Mouse (Mus musculus): ENCODE results near the gene Ube2q1.

The Ube2q1 gene

GRCm38 (mm10) chr3:89772968-89773709, at the start of gene Ube2q1:
TSS of gene Ube2q1 (plus strand) at chr3:89773616.
- peak; percentile 100 for DNase-seq

- DNase-seq = no peak
These were observed 46.4 kb upstream of the Ube2q1 start for GRCm38 (mm10) chr3:89727028-89727427.

- no peak for DNase-seq
These were observed 44.6 kb upstream of the Ube2q1 start for GRCm38 (mm10) chr3:89728848-89729247.

GRCm38 (mm10) chr3:89730350-89731331, 42.8 kb upstream of the Ube2q1 start:
- peak; percentile 99 for DNase-seq

- peak; percentile 52 for DNase-seq
These were observed 41.3 kb upstream of the Ube2q1 start for GRCm38 (mm10) chr3:89732091-89732490.

- no peak for DNase-seq
These were observed 34.9 kb upstream of the Ube2q1 start for GRCm38 (mm10) chr3:89738509-89738908.

- DNase-seq = no peak
These were observed 21.1 kb upstream of the Ube2q1 start for GRCm38 (mm10) chr3:89752307-89752706.

- DNase-seq = no peak
These were observed 18.1 kb upstream of the Ube2q1 start for GRCm38 (mm10) chr3:89755283-89755682.

- DNase-seq = no peak
These were observed 15.6 kb upstream of the Ube2q1 start for GRCm38 (mm10) chr3:89757851-89758250.

- DNase-seq = no peak
These were observed 13.6 kb upstream of the Ube2q1 start for GRCm38 (mm10) chr3:89759786-89760185.

- DNase-seq = peak; percentile 94
These were observed 9.2 kb upstream of the Ube2q1 start, which contains the start of gene Chrnb2 for GRCm38 (mm10) chr3:89764119-89764724. TSS of gene Chrnb2 (minus strand) at chr3:89764632.

GRCm38 (mm10) chr3:89769584-89769983, 3.8 kb upstream of the Ube2q1 start:
- DNase-seq = peak; percentile 81

- no peak for DNase-seq
These were observed 2.9 kb upstream of the Ube2q1 start for GRCm38 (mm10) chr3:89770425-89771002.

- DNase-seq = peak; percentile 97
These were observed 838 bp upstream of the Ube2q1 start for GRCm38 (mm10) chr3:89772588-89772967.

- no peak for DNase-seq
These were observed 360 bp downstream of the Ube2q1 start for GRCm38 (mm10) chr3:89773740-89774211.

GRCm38 (mm10) chr3:89774236-89774960, 982 bp downstream of the Ube2q1 start:
- DNase-seq = peak; percentile 92

- peak; percentile 91 for DNase-seq
These were observed 2.6 kb downstream of the Ube2q1 start for GRCm38 (mm10) chr3:89776001-89776400.

GRCm38 (mm10) chr3:89780102-89780501, 6.7 kb downstream of the Ube2q1 start:
- peak; percentile 91 for DNase-seq

- DNase-seq = no peak
These were observed 8.2 kb downstream of the Ube2q1 start for GRCm38 (mm10) chr3:89781640-89782039.

- DNase-seq = peak; percentile 99
These were observed 11.8 kb downstream of the Ube2q1 start for GRCm38 (mm10) chr3:89784991-89785753.

GRCm38 (mm10) chr3:89786275-89786674, 12.9 kb downstream of the Ube2q1 start:
- DNase-seq = no peak
